Mouse (Mus musculus) forebrain, embryonic 14.5 days (tissue): Measurements from ENCODE around the gene Rgs19. TPM values are rescaled to one million over a fixed set of nuclear protein-coding genes. Genes with fewer than 3 reads are reported as not detected.

ENCODE experiments used
- polyA plus RNA-seq: library from polyadenylated mRNA; unstranded; fragments of >200 nt; fragmentation: Nextera tagmentation; extraction: Ambion mirVana; gene quantifications from 2 replicates; pipeline ENCODE4 v1.2.1, GENCODE M21; 2014

Rgs19 gene
- polyA plus RNA-seq, 1 experiment from 2014 or later, result 60.3 TPM

Other genes starting within 250 kb of the Rgs19 start
- 7.6 and 8.6 TPM in 2 replicates for gene Zbtb46, start 234.6 kb downstream of the Rgs19 start, polyA plus RNA-seq
- not detected in 2 replicates for gene Abhd16b, start 200.8 kb downstream of the Rgs19 start, polyA plus RNA-seq
- gene Tpd52l2, start 196.8 kb downstream of the Rgs19 start, polyA plus RNA-seq, result 143 and 151 TPM in 2 replicates
- gene Dnajc5, start 173.5 kb downstream of the Rgs19 start, polyA plus RNA-seq, result 127 and 165 TPM in 2 replicates
- gene Uckl1, start 109.1 kb downstream of the Rgs19 start, polyA plus RNA-seq, result 60.0 and 73.5 TPM in 2 replicates
- gene Prpf6, start 102.1 kb downstream of the Rgs19 start, polyA plus RNA-seq, result 57.2 and 62.3 TPM in 2 replicates
- 30.5 and 38.6 TPM in 2 replicates for gene Zfp512b, start 101.2 kb downstream of the Rgs19 start, polyA plus RNA-seq
- 140 and 145 TPM in 2 replicates for gene Samd10, start 94.8 kb downstream of the Rgs19 start, polyA plus RNA-seq
- gene Gm29797, start 36.9 kb downstream of the Rgs19 start, polyA plus RNA-seq, result not detected in 2 replicates
- gene Sox18, start 22.3 kb downstream of the Rgs19 start, polyA plus RNA-seq, result 12.5 and 15.1 TPM in 2 replicates
- 42.0 and 44.3 TPM in 2 replicates for gene Tcea2, start 13.7 kb downstream of the Rgs19 start, polyA plus RNA-seq
- not detected in 2 replicates for gene Lkaaear1, start 4.5 kb upstream of the Rgs19 start, polyA plus RNA-seq
- 66.8 and 67.5 TPM in 2 replicates for gene Oprl1, start 21.0 kb upstream of the Rgs19 start, polyA plus RNA-seq
- 22.3 and 23.5 TPM in 2 replicates for gene Myt1, start 69.4 kb upstream of the Rgs19 start, polyA plus RNA-seq
- 30.0 and 36.6 TPM in 2 replicates for gene Pcmtd2, start 143.9 kb upstream of the Rgs19 start, polyA plus RNA-seq
- gene Polr3k, start 170.4 kb upstream of the Rgs19 start, polyA plus RNA-seq, result 102 and 108 TPM in 2 replicates